ENCODE assay signal across 18 mouse cellular contexts in the genomic region with DNA sequence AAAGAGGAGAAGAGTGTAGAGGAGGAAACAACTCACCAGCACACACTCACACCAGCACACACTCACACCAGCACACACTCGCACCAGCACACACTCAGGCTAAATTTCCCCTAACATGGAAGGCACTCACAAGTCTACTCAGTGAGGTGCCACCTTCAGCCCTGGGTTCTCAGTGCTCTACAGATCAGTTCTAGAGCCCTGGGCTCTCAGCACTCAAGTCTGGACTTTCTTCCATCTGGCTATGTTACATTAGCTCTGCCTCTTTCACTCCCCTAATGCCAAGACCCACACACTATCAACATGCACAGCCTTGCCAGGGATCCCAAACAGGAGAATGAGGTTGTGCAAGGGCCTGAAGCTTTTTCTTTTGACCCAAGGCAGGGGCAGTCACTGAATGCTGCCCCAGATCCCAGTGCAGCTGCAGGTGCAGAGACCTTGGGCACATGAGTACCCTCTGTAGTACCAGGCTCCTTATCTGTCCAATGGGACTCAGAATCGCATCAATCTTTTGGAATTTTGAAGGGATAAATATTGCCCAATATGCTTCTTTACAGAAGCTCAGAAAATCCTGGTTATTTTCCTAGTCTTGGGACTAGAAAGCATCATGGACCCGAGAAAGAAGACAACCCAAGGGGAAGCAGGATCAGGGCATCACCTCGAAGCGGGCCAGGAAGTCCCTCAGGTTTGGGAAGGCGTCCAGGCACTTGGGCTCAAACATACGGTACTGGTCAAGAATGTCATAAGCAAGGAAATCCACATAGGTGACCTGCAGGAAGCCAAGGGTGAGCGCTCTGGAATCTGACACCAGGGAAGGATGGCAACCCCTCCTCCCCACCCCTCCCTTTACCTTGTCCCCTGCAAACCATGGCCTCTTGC. TPM values are rescaled to one million over a fixed set of nuclear protein-coding genes. Genes with fewer than 3 reads are reported as not detected.
A peak's percentile ranks its signal among the peaks of the same experiment; 100 is the strongest.
DNase-seq lines count a peak whose midpoint lies in the region; ATAC-seq and TF ChIP-seq lines count a peak whose summit lies in the region.
"Had no signal": no experiment of that assay in that cellular context is flagged by ENCODE, and none has a peak within 500 bp of the region (broad histone marks: within the 10 kb centered on the region; RNA-seq: fewer than 3 reads in every experiment).

No protein-coding gene starts in this region.

- TF ChIP-seq CTCF in layer of hippocampus, adult 2 months (conservative IDR thresholded peaks at IDR 0.05), result no peak

- H3K4me1 ChIP-seq in stomach, embryonic 15.5 days, result peaks cover 16% of the 10 kb centered on the region; the same call in 1 of the 2 replicates

- whole genome bisulfite sequencing in stomach, embryonic 15.5 days, result 76% methylated on average over 8 of the region's 8 CpGs

- no peaks in the 10 kb centered on the region for H3K9me3 ChIP-seq in stomach, embryonic 15.5 days
- H3K9me3 ChIP-seq: heart, embryonic 15.5 days; kidney, embryonic 15.5 days; neural tube, embryonic 15.5 days had no signal

- peak overlapping the region; percentile 25; the same call in 1 of the 2 replicates for H3K4me2 ChIP-seq in stomach, embryonic 15.5 days
- H3K4me2 ChIP-seq: heart, embryonic 15.5 days; kidney, embryonic 15.5 days; lung, embryonic 14.5 days; neural tube, embryonic 15.5 days had no signal

- peak overlapping the region; percentile 95 for H3K27ac ChIP-seq in layer of hippocampus, adult 2 months
- no peak overlapping the region for H3K27ac ChIP-seq in stomach, embryonic 15.5 days
- H3K27ac ChIP-seq: neural tube, embryonic 15.5 days had no signal

- no peaks in the 10 kb centered on the region for H3K27me3 ChIP-seq in stomach, embryonic 15.5 days (replicated peaks)
- H3K27me3 ChIP-seq: heart, embryonic 15.5 days; kidney, embryonic 15.5 days; neural tube, embryonic 15.5 days had no signal

- no peak overlapping the region for H3K9ac ChIP-seq in stomach, embryonic 15.5 days
- H3K9ac ChIP-seq: heart, embryonic 15.5 days; lung, embryonic 14.5 days; neural tube, embryonic 15.5 days had no signal

- peak; percentile 14 for DNase-seq in adrenal gland, postnatal 10 days
- no peak for DNase-seq in adrenal gland, postnatal 36 days
- DNase-seq in layer of hippocampus, adult 2 months (ENCODE audit: low spot score in 2 of 2), result no peak
- DNase-seq in layer of hippocampus, adult 9-11 months, result no peak
- peak; percentile 22 for DNase-seq in fibroblast of lung, adult 2 months (ENCODE audit: low read depth)
- DNase-seq in right cerebral cortex, postnatal 36 days (ENCODE audit: low spot score in 2 of 2), result no peak
- DNase-seq in heart, postnatal 4 days, result no peak
- DNase-seq: adrenal gland, postnatal 25 days; lung, embryonic 14.5 days; thymus, postnatal 36 days had no signal

- peak overlapping the region; percentile 22; the same call in 1 of the 2 replicates for H3K4me3 ChIP-seq in layer of hippocampus, adult 2 months
- H3K4me3 ChIP-seq in stomach, embryonic 15.5 days (replicated peaks), result no peak overlapping the region; the same call in 1 of the 2 replicates
- H3K4me3 ChIP-seq: heart, embryonic 15.5 days; kidney, embryonic 15.5 days; neural tube, embryonic 15.5 days had no signal

- no peak for ATAC-seq in stomach, embryonic 15.5 days (ENCODE audit: insufficient read depth, low FRiP score, low read depth)
- ATAC-seq: forebrain, embryonic 14.5 days; hindbrain, embryonic 16.5 days had no signal

- H3K36me3 ChIP-seq in stomach, embryonic 15.5 days, result no peaks in the 10 kb centered on the region
- H3K36me3 ChIP-seq: heart, embryonic 15.5 days; kidney, embryonic 15.5 days; neural tube, embryonic 15.5 days had no signal

RNA-seq across cellular contexts. Expression of a gene that starts 3.4 kb away (rescaled TPM):
- total RNA-seq in adrenal gland, postnatal 10 days (2021), result 100 to 1,000 TPM; 131 to 144 TPM
- 100 to 1,000 TPM; 325 to 425 TPM for total RNA-seq in adrenal gland, postnatal 36 days (2021)
- total RNA-seq in layer of hippocampus, adult 2 months (2021), result 100 to 1,000 TPM; 350 to 371 TPM
- 546 and 570 TPM in 2 replicates for polyA plus RNA-seq in stomach, embryonic 15.5 days (2015; fragmentation: Nextera tagmentation; extraction: Ambion mirVana)
- total RNA-seq in heart, postnatal 4 days (2021), result 10 to 100 TPM; 46.2 to 48.4 TPM

RNA-seq across cellular contexts. Expression of a gene that starts 28.1 kb away (rescaled TPM):
- total RNA-seq in adrenal gland, postnatal 10 days (2021), result 100 to 1,000 TPM in 1 of 2 experiments, 10 to 100 TPM in 1; 95.5 to 101 TPM
- total RNA-seq in adrenal gland, postnatal 36 days (2021), result 100 to 1,000 TPM; 143 to 261 TPM
- total RNA-seq in layer of hippocampus, adult 2 months (2021), result 1 to 10 TPM; 2.3 to 3.6 TPM
- polyA plus RNA-seq in stomach, embryonic 15.5 days (2015; fragmentation: Nextera tagmentation; extraction: Ambion mirVana), result 173 and 200 TPM in 2 replicates
- 10 to 100 TPM; 43.2 to 43.6 TPM for total RNA-seq in heart, postnatal 4 days (2021)

RNA-seq across cellular contexts. Expression of a gene that starts 30.4 kb away (rescaled TPM):
- 10 to 100 TPM; 12.8 to 13.3 TPM for total RNA-seq in adrenal gland, postnatal 10 days (2021)
- total RNA-seq in adrenal gland, postnatal 36 days (2021), result 10 to 100 TPM; 12.0 to 19.0 TPM
- 10 to 100 TPM; 11.5 to 12.3 TPM for total RNA-seq in layer of hippocampus, adult 2 months (2021)
- 23.0 and 28.8 TPM in 2 replicates for polyA plus RNA-seq in stomach, embryonic 15.5 days (2015; fragmentation: Nextera tagmentation; extraction: Ambion mirVana)
- total RNA-seq in heart, postnatal 4 days (2021), result 10 to 100 TPM; 11.8 to 12.7 TPM

RNA-seq across cellular contexts. Expression of a gene that starts 45.3 kb away (rescaled TPM):
- under 1 TPM; 0.39 to 0.51 TPM for total RNA-seq in adrenal gland, postnatal 10 days (2021)
- total RNA-seq in adrenal gland, postnatal 36 days (2021), result not detected
- not detected for total RNA-seq in layer of hippocampus, adult 2 months (2021)
- polyA plus RNA-seq in stomach, embryonic 15.5 days (2015; fragmentation: Nextera tagmentation; extraction: Ambion mirVana), result 70.3 and 88.2 TPM in 2 replicates
- total RNA-seq in heart, postnatal 4 days (2021), result not detected
- total RNA-seq: adrenal gland, postnatal 25 days; gastrocnemius, adult 8-10 months; left cerebral cortex, postnatal 36 days had no signal
- polyA plus RNA-seq: forebrain, embryonic 14.5 days; heart, embryonic 15.5 days; hindbrain, embryonic 16.5 days; neural tube, embryonic 15.5 days had no signal

Comparison
In these comparisons a context has a peak if more than half of its experiments do, and no peak if none do; other contexts are left out.
1. DNase-seq: peak in adrenal gland, postnatal 10 days (single experiment) and fibroblast of lung, adult 2 months (single experiment); none in adrenal gland, postnatal 36 days (0 of 2), layer of hippocampus, adult 2 months (0 of 2), layer of hippocampus, adult 9-11 months (single experiment), right cerebral cortex, postnatal 36 days (0 of 2) and heart, postnatal 4 days (single experiment).
2. RNA of a gene that starts 28.1 kb away (total RNA-seq): 143 to 261 TPM in adrenal gland, postnatal 36 days, 95.5 to 101 TPM in adrenal gland, postnatal 10 days and 43.2 to 43.6 TPM in heart, postnatal 4 days; 2.3 to 3.6 TPM in layer of hippocampus, adult 2 months; every median in the first group is over 4 times any median in the second.